Mouse (Mus musculus) hindbrain, embryonic 12.5 days (tissue): ENCODE measurements around the gene Gm10972. TPM values are rescaled to one million over a fixed set of nuclear protein-coding genes. Genes with fewer than 3 reads are reported as not detected.
"Not testable (repeated sequence)": the region's sequence is repeated elsewhere in the genome, so short reads cannot be mapped to it uniquely, and the experiment has no call there.

Experiments
- ATAC-seq: fragments of 200-750 bp; cut with Nextera tagmentation; 2 replicates; pipeline ENCODE4 v1.8.0; 2017; ENCODE audit warnings: moderate TSS enrichment; ENCODE audit not compliant: low FRiP score
- H3K27ac ChIP-seq: fragments of 300-500 bp; sonication (generic); 2 replicates; pipeline ENCODE4 v1.5.1; 2016; ENCODE audit warnings: mild to moderate bottlenecking
- H3K27me3 ChIP-seq: fragments of 300-500 bp; sonication (generic); 2 replicates; pipeline ENCODE4 v1.6.1; 2016; ENCODE audit warnings: mild to moderate bottlenecking
- H3K36me3 ChIP-seq: fragments of 300-500 bp; sonication (generic); 2 replicates; pipeline ENCODE4 v1.6.1; 2016; ENCODE audit warnings: mild to moderate bottlenecking
- H3K4me1 ChIP-seq: fragments of 300-500 bp; sonication (generic); 2 replicates; pipeline ENCODE4 v1.6.1; 2016
- H3K4me2 ChIP-seq: fragments of 300-500 bp; sonication (generic); replicated peaks from 2 replicates; pipeline ENCODE4 v1.6.1; 2016; ENCODE audit warnings: mild to moderate bottlenecking
- H3K4me3 ChIP-seq: fragments of 300-500 bp; sonication (generic); 2 replicates; pipeline ENCODE4 v1.5.1; 2016; ENCODE audit warnings: mild to moderate bottlenecking
- H3K9ac ChIP-seq: fragments of 300-500 bp; sonication (generic); 2 replicates; pipeline ENCODE4 v1.6.1; 2016; ENCODE audit warnings: mild to moderate bottlenecking, moderate library complexity
- H3K9me3 ChIP-seq: fragments of 300-500 bp; sonication (generic); replicated peaks from 2 replicates; pipeline ENCODE4 v1.6.1; 2016; ENCODE audit warnings: mild to moderate bottlenecking
- WGBS: fragments of 180-500 bp; shearing (Covaris S2); methylation state at CpG from one replicate; pipeline ENCODE4 v1.1.7; 2016; 5-methylcytosine and 5-hydroxymethylcytosine counted together
- polyA plus RNA-seq: library from polyadenylated mRNA; unstranded; fragments of >200 nt; fragmentation: Nextera tagmentation; extraction: Ambion mirVana; gene quantifications from 2 replicates; pipeline ENCODE4 v1.2.1, GENCODE M21; 2016

The Gm10972 gene
- polyA plus RNA-seq, 1 experiment from 2014 or later: not detected

DNA sequence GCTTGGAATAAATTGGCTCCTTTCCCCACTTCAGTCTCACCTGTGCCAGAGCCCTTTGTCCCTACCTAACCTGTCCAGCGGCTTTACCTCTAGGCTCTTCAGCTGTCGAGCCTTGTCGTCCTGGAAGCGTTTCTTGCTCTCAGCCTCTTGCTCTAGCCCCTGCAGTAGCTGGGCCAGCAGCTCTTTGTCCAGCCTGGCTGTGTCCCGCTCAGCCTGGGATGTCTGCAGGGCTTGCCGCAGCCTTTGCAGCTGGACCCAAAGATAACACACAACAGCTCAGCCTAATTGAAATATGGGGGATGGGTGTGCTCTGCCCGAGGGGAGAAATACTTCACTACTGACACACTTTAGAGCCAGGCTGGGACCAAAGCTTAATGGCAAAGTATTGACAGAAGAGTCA lies 23.0 kb downstream of the Gm10972 start:
- H3K4me3 ChIP-seq, H3K9ac ChIP-seq, H3K4me1 ChIP-seq, H3K9me3 ChIP-seq, H3K36me3 ChIP-seq, ATAC-seq, H3K27ac ChIP-seq, H3K4me2 ChIP-seq, H3K27me3 ChIP-seq: not testable (repeated sequence)
- 52% methylated on average over 7 of the region's 7 CpGs for WGBS

DNA sequence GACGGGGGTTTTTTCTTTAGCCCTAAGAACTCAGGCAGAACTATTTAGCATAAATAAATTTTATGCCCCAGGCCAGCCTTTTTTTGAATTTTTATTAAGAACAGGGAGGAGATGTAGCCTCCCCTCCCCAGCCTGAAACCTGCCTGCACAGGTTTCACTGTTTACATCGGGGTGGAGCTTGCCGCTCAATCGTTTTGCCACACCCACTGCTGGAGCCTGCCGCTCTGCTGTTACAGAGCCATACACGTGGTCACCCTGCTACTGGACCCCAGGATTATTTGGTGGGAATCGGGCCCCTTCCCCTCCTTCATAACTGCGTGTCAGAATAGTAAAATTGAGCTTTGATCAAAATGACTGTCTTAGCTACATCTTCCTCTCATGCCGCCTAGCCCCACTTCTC lies 32.2 kb downstream of the Gm10972 start:
- not testable (repeated sequence) for H3K27me3 ChIP-seq, H3K4me1 ChIP-seq, H3K4me2 ChIP-seq, H3K9ac ChIP-seq, H3K27ac ChIP-seq, H3K9me3 ChIP-seq, ATAC-seq, H3K36me3 ChIP-seq, H3K4me3 ChIP-seq
- 91% methylated on average over 9 of the region's 9 CpGs for WGBS

DNA sequence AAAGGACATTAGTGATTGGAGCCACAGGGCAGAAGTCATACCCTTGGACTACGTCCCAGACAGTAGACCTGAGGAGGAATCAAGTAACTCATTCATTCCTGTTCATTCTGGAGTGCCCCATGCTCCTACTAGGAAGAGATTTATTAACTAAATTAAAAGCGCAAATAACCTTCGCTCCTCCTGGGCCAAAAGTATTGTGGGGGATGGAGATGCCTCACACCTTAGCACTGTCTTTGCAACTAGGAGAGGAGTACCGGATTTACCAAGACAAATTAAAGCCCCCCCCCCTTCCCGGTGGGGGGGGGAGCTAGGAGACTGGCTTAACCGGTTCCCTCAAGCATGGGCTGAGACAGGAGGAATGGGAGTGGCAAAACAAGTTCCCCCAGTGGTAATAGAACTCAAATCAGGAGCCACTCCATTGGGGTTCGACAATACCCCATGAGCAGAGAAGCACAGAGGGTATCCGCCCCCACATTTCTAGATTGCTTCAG lies 36.5 kb downstream of the Gm10972 start:
- Histone ChIP-seq H3K36me3 (no peaks in the 10 kb centered on the region), H3K27ac (no peak overlapping the region), H3K4me3 (no peak overlapping the region), H3K9ac (no peak overlapping the region), H3K9me3 (no peaks in the 10 kb centered on the region), H3K4me1 (no peaks in the 10 kb centered on the region), H3K27me3 (no peaks in the 10 kb centered on the region), H3K4me2 (no peak overlapping the region)
- WGBS: 74% methylated on average over 8 of the region's 8 CpGs
- ATAC-seq: no peak

DNA sequence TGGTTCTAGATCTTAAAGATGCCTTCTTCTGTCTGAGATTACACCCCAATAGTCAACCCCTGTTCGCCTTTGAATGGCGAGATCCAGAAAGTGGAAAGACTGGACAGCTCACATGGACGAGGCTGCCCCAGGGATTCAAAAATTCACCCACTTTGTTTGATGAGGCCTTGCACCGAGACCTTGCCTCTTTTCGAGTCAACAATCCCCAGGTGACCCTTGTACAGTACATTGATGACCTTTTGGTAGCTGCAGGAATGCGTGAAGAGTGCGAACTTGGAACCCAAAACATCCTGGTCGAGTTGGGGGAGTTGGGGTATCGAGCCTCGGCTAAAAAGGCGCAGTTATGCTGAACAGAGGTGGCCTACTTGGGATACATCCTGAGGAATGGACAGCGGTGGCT lies 37.1 kb downstream of the Gm10972 start:
- not testable (repeated sequence) for H3K4me1 ChIP-seq, H3K4me2 ChIP-seq, H3K9me3 ChIP-seq, ATAC-seq, H3K27me3 ChIP-seq, H3K4me3 ChIP-seq, H3K36me3 ChIP-seq, H3K27ac ChIP-seq, H3K9ac ChIP-seq
- 92% methylated on average over 12 of the region's 12 CpGs for WGBS

DNA sequence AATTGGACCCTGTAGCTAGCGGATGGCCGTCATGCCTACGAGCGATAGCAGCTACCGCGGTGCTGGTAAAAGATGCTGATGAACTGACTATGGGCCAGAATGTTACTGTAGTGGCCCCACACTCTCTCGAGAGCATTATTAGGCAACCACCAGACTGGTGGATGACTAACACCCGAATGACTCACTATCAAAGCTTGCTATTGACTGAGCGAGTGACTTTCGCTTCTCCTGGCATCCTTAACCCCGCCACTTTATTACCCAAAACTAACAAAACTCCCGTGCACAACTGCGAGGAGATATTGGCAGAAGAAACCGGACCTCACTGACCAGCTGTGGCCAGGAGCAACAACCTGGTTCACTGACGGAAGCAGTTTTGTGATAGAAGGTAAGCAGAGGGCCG lies 37.9 kb downstream of the Gm10972 start:
- WGBS: 92% methylated on average over 16 of the region's 16 CpGs
- Histone ChIP-seq H3K4me1 (no peaks in the 10 kb centered on the region), H3K4me2 (no peak overlapping the region), H3K9ac (no peak overlapping the region), H3K36me3 (no peaks in the 10 kb centered on the region), H3K9me3 (no peaks in the 10 kb centered on the region), H3K27ac (no peak overlapping the region), H3K27me3 (no peaks in the 10 kb centered on the region), H3K4me3 (no peak overlapping the region)
- no peak for ATAC-seq

DNA sequence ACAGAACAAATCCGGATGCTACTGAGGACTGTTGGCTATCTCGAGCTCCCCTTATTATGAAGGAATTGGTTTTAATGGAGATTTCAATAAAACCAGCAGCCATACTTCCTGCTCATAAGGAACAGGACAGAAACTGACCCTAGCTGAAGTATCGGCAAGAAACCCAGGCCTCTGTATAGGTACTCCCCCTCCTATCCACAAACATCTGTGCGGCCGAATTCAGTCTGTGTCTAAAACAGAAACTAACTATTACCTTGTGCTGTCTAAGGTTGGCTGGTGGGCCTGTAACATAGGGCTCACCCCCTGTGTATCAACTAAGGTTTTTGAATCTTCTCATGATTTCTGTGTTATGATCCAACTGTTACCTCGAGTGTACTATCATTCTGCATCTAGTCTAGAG lies 40.7 kb downstream of the Gm10972 start:
- H3K4me1 ChIP-seq: no peaks in the 10 kb centered on the region
- H3K9ac ChIP-seq: no peak overlapping the region
- H3K4me3 ChIP-seq: no peak overlapping the region
- H3K9me3 ChIP-seq: no peaks in the 10 kb centered on the region
- no peaks in the 10 kb centered on the region for H3K36me3 ChIP-seq
- no peak overlapping the region for H3K27ac ChIP-seq
- ATAC-seq: no peak
- WGBS: 88% methylated on average over 6 of the region's 6 CpGs
- no peaks in the 10 kb centered on the region for H3K27me3 ChIP-seq
- no peak overlapping the region for H3K4me2 ChIP-seq

DNA sequence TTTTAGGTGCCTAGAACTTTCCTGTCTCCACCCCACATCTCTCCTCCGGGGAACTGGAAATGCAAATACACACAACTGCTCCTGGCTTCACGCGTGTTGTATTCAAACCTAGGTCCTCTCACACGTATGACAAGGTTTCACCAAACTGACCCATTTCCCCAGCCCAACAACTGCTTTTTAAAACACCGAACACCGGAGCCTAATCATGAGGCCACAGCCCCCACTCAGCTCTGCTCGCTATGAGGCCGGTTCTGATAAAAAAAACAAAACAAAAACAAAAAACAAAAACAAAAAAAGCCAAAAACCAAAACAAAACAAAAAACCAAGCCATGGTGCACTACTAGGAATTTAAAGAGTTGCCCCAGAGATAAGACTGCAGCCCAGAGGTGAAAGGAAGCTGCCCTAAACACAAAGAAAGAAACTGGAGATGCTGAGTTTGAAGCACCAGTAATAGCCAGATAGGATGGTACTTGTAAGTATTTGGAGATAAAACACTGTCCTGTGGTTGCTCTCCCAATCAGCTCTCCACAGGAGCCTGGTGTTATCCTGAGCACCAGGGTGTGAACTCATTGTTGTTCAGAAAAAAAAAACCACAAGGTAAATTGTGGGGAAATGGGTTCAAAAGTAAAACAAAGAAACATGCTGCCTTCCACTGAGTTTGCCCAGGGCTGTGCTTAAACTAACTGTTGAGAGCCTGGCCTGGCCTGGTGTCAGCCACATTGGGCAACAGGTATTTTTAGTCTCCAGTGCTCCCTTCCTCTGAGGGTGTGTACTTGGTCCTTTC lies 43.3 kb downstream of the Gm10972 start:
- not testable (repeated sequence) for ATAC-seq, H3K27me3 ChIP-seq, H3K9me3 ChIP-seq, H3K4me1 ChIP-seq, H3K4me2 ChIP-seq, H3K9ac ChIP-seq, H3K27ac ChIP-seq, H3K4me3 ChIP-seq, H3K36me3 ChIP-seq
- WGBS: 85% methylated on average over 8 of the region's 8 CpGs

DNA sequence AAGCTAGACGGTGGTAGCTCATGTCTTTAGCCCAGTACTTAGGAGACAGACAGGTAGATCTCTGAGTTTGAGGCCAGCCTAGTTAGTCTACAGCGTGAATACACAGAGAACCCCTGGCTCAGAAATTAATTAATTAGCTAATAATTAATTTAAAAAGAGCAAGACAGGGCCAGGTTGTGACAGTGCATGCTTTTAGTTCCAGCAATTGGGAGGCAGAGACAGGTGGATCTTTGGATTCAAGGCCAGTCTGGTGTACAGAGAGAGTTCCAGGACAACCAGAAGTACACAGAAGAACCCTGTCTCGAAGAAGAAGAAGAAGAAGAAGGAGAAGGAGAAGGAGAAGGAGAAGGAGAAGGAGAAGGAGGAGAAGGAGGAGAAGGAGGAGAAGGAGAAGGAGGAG lies 45.8 kb downstream of the Gm10972 start:
- H3K27ac ChIP-seq, ATAC-seq, H3K9ac ChIP-seq, H3K36me3 ChIP-seq, H3K4me1 ChIP-seq, H3K27me3 ChIP-seq, H3K4me2 ChIP-seq, H3K4me3 ChIP-seq, H3K9me3 ChIP-seq: not testable (repeated sequence)
- WGBS: 77% methylated on average over 3 of the region's 3 CpGs

DNA sequence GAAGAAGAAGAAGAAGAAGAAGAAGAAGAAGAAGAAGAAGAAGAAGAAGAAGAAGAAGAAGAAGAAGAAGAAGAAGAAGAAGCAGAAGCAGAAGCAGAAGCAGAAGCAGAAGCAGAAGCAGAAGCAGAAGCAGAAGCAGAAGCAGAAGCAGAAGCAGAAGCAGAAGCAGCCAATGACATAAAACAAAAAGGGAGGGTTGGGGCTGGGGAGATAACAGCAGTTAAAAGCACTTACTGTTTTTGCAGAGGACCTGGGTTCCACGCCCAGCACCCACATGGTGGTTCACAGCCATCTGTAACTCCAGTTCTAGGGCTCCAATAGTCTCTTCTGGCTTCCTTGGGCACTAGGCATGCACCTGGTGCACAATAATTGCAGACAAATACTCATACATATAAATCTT lies 46.3 kb downstream of the Gm10972 start:
- H3K9me3 ChIP-seq, H3K4me2 ChIP-seq, ATAC-seq, H3K4me3 ChIP-seq, H3K27ac ChIP-seq, H3K27me3 ChIP-seq, H3K9ac ChIP-seq, H3K36me3 ChIP-seq, H3K4me1 ChIP-seq: not testable (repeated sequence)
- WGBS: 71% methylated on average over 1 of the region's 1 CpGs

DNA sequence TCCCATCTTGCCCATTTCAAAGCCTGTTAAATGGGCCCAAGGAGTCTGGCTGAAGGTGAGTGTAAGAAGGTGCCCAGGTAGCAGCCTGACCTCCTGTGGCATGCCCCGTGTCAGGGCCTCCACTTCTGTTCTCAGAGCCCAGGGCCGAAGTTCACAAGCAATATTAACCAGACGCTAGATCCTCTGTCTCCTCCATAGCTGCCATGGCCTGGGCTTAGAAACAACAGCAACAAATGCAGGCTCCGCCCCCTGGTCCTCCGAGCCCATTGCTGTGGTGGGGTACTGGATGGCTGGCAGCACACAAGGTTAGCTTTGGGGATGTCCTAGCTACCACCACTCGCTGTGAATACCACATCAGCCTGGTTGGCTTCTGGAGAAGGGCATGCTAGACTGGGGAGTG lies 47.2 kb downstream of the Gm10972 start:
- not testable (repeated sequence) for H3K4me3 ChIP-seq, H3K9ac ChIP-seq, H3K27me3 ChIP-seq, H3K27ac ChIP-seq, H3K9me3 ChIP-seq, H3K4me1 ChIP-seq, H3K36me3 ChIP-seq, ATAC-seq, H3K4me2 ChIP-seq
- 62% methylated on average over 6 of the region's 6 CpGs for WGBS

DNA sequence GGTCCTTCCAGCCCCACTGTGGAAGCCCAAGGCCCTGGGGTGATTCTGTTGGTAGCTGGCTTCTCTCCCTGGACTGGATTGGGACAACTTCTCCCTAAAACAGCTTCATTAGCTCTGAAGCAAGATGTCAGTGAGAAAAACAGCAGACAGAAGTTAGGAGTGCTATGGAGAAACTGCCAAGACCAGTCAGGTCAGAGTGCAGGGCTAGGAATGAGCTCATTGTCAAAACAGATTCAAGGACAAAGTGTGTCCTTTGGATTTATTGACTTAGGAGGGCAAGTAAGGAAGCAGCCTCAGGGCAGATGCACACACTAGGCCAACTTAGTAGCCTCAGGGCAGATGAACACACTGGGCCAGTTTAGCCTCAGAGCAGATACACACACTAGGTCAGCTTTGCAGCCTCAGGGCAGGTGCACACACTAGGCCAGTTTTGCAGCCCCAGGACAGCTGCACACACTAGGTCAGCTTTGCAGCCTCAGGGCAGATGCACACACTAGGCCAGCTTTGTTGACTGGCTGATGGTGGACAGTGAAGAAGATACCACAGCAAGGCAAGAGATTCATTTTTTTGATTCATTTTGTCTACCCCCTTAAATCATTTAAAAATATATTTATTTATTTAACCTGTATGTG lies 47.8 kb downstream of the Gm10972 start:
- no peak overlapping the region for H3K9ac ChIP-seq
- no peak overlapping the region for H3K27ac ChIP-seq
- no peaks in the 10 kb centered on the region for H3K36me3 ChIP-seq
- no peak overlapping the region for H3K4me2 ChIP-seq
- no peaks in the 10 kb centered on the region for H3K4me1 ChIP-seq
- no peak for ATAC-seq
- no peaks in the 10 kb centered on the region for H3K9me3 ChIP-seq
- no peaks in the 10 kb centered on the region for H3K27me3 ChIP-seq
- H3K4me3 ChIP-seq: no peak overlapping the region

DNA sequence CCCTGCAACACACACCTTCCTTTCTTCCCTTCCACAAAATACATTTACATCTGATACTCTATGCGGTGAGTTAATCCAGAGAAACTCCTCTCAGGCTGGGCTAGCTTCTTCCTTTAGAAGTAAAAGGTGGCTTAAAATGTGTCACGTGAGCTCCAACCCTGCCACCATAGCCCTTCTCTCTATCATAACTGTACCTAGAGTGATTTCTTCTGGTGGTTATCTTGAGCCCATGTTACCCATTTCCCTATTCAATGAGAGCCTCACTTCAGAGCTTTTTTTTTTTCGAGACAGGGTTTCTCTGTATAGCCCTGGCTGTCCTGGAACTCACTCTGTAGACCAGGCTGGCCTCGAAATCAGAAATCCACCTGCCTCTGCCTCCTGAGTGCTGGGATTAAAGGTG lies 48.8 kb downstream of the Gm10972 start:
- not testable (repeated sequence) for ATAC-seq, H3K36me3 ChIP-seq, H3K27ac ChIP-seq, H3K9ac ChIP-seq, H3K4me1 ChIP-seq, H3K27me3 ChIP-seq, H3K4me2 ChIP-seq, H3K9me3 ChIP-seq, H3K4me3 ChIP-seq
- WGBS: 90% methylated on average over 4 of the region's 4 CpGs
